Mouse (Mus musculus) bone marrow, adult 2 months (tissue): ENCODE data around the gene Pcdh9.

ENCODE experiments used
- CTCF ChIP-seq: fragments of 200-500 bp; IDR thresholded peaks from 2 replicates; pipeline ENCODE4 v1.5.1; 2011; ENCODE audit warnings: low read length, control low read depth; ENCODE audit not compliant: control insufficient read depth, insufficient read depth
- POLR2A ChIP-seq: fragments of 200-500 bp; IDR thresholded peaks from 2 replicates; pipeline ENCODE4 v1.6.1; 2011; ENCODE audit warnings: low read depth, mild to moderate bottlenecking, control low read depth, low read length, borderline replicate concordance; ENCODE audit not compliant: control insufficient read depth

GRCm38 (mm10) chr14:93708651-93709050 lies 181.8 kb downstream of the Pcdh9 start:
- TF ChIP-seq POLR2A (no peak), CTCF (no peak)
